Mouse (Mus musculus): ENCODE results near the gene Itga6. TPM values are rescaled to one million over a fixed set of nuclear protein-coding genes. Genes with fewer than 3 reads are reported as not detected.

Itga6 gene
- 29.7 TPM for polyA plus RNA-seq (2017; shearing (Covaris generic))

DNA sequence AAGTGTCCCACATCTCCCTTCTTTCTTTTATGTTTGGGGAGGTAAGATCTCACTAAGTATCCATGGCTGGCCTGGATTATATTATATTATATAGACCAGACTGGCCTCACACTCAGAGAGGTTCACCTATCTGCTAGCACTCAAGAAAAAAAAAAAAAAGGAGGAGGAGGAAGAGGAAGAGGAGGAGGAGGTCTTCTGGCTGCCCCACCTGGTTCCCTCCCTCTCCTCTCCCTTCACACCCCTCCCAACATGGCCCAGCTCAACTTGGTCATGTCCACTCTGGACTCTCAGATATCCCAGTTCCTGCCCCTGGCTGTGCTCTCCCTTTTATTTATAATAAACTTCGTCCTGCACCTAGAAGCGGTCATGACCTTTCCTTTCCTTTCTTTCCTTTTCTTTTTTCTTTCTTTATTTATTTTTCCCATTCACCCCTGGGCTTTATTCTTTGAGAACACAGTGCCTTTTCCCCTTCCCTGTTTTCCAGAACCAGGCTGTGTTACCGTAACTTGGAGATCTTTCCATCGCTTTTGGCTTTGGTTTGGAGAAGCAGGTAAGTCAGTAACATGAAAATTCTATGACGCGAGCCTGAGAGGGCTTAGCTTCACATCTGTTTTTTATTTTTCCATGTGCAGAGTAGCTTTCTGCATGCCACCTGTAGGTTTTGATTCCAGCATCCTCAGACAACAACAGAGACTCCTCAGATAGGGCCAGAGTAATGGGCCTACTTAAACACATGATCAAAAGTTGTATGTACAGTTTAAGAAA, at the start of gene Itga6:
TSS of gene Itga6 (plus strand) at position 7 of the 765 bp plus-strand sequence.

GRCm38 (mm10) chr2:71872801-71873443, 127.5 kb downstream of the Itga6 start, which contains the start of gene Pdk1:
Pdk1 (plus strand) TSS chr2:71873224.

Other genes starting within 250 kb of the Itga6 start
- gene Dlx1, start 217.5 kb upstream of the Itga6 start, polyA plus RNA-seq (2017; shearing (Covaris generic)): not detected
- gene Dlx2, start 198.9 kb upstream of the Itga6 start, polyA plus RNA-seq (2017; shearing (Covaris generic)): not detected
- 61.1 TPM for gene Pdk1, start 127.6 kb downstream of the Itga6 start, polyA plus RNA-seq (2017; shearing (Covaris generic))
- gene Rapgef4, start 235.6 kb downstream of the Itga6 start, polyA plus RNA-seq (2017; shearing (Covaris generic)): 10.9 TPM

Measured in inflammation-experienced regulatory T-cells, adult 16 weeks (primary cell).